17 mouse cellular contexts compared by ENCODE assay signal in the genomic region with DNA sequence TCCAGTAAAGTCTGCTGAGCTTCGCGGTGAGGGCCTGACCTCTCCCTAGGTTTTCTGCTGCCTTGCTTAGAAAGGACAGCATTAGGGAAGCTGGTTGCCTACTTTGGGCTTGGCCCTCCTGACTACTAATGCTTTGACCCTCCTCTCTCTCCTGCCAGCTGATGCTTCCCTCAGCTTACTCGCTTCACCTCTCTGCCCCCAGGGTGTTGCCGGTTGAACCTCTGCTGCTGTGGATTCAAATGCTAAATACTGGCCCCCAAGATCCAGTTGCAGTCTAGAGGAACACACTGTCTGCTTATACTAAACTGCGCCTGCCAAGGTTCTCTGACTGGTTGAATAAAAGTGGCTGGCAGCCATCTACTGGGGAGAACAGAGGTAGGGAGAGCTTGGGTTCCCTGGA.
"Had no signal": no experiment of that assay in that cellular context is flagged by ENCODE, and none has a peak within 500 bp of the region (broad histone marks: within the 10 kb centered on the region; RNA-seq: fewer than 3 reads in every experiment).

No protein-coding gene starts in this region.

- H3K36me3 ChIP-seq: midbrain, embryonic 10.5 days; midbrain, embryonic 12.5 days; midbrain, embryonic 15.5 days; neural tube, embryonic 13.5 days; neural tube, embryonic 15.5 days; stomach, embryonic 15.5 days had no signal

- ATAC-seq: midbrain, embryonic 15.5 days had no signal

- H3K4me3 ChIP-seq: midbrain, embryonic 10.5 days; midbrain, embryonic 12.5 days; midbrain, embryonic 15.5 days; myocyte; neural tube, embryonic 13.5 days; neural tube, embryonic 15.5 days; stomach, embryonic 15.5 days had no signal

- H3K4me1 ChIP-seq: midbrain, embryonic 12.5 days; midbrain, embryonic 15.5 days; neural tube, embryonic 13.5 days; neural tube, embryonic 15.5 days; stomach, embryonic 15.5 days had no signal

- H3K9me3 ChIP-seq: midbrain, embryonic 10.5 days; midbrain, embryonic 12.5 days; midbrain, embryonic 15.5 days; neural tube, embryonic 13.5 days; neural tube, embryonic 15.5 days; stomach, embryonic 15.5 days had no signal

- H3K4me2 ChIP-seq: lung, embryonic 14.5 days; midbrain, embryonic 12.5 days; midbrain, embryonic 15.5 days; neural tube, embryonic 13.5 days; neural tube, embryonic 15.5 days; stomach, embryonic 15.5 days had no signal

- H3K9ac ChIP-seq: liver, embryonic 14.5 days; lung, embryonic 14.5 days; midbrain, embryonic 12.5 days; midbrain, embryonic 15.5 days; neural tube, embryonic 13.5 days; neural tube, embryonic 15.5 days; stomach, embryonic 15.5 days had no signal

- H3K27me3 ChIP-seq: midbrain, embryonic 12.5 days; midbrain, embryonic 15.5 days; neural tube, embryonic 13.5 days; neural tube, embryonic 15.5 days; stomach, embryonic 15.5 days had no signal

- H3K27ac ChIP-seq: liver, embryonic 14.5 days; midbrain, embryonic 10.5 days; midbrain, embryonic 12.5 days; midbrain, embryonic 15.5 days; neural tube, embryonic 13.5 days; neural tube, embryonic 15.5 days; stomach, embryonic 15.5 days; stomach, postnatal 0 days had no signal

- DNase-seq: lung, adult 18-20 months; lung, embryonic 14.5 days; lung, postnatal 10 days; lung, postnatal 4 days; right cerebral cortex, postnatal 14 days; thymus, adult 2 months; thymus, postnatal 25 days; thymus, postnatal 4 days had no signal
